Mouse (Mus musculus) brain, embryonic 14.5 days (tissue): Measurements from ENCODE around the gene Clcf1. TPM values are rescaled to one million over a fixed set of nuclear protein-coding genes. Genes with fewer than 3 reads are reported as not detected.
A peak's percentile ranks its signal among the peaks of the same experiment; 100 is the strongest.

Experiments used
- DNase-seq: peaks from one replicate; pipeline ENCODE4 v3.0.0-alpha.2; 2011; ENCODE audit warnings: low read depth
- CTCF ChIP-seq: fragments of 200-500 bp; IDR thresholded peaks from 2 replicates; pipeline ENCODE4 v1.5.1; 2012; ENCODE audit warnings: inconsistent platforms, mild to moderate bottlenecking, moderate library complexity, borderline replicate concordance; ENCODE audit not compliant: insufficient read depth, insufficient read length; ENCODE audit errors: extremely low read depth
- POLR2A ChIP-seq: fragments of 200-500 bp; IDR thresholded peaks from 2 replicates; pipeline ENCODE4 v1.6.1; 2012; ENCODE audit warnings: mild to moderate bottlenecking, inconsistent platforms, borderline replicate concordance; ENCODE audit not compliant: poor library complexity, insufficient read depth, insufficient read length, severe bottlenecking; ENCODE audit errors: extremely low read depth
- polyA plus RNA-seq: library from polyadenylated mRNA; depleted of rRNA; stranded (reverse); fragments of >200 nt; gene quantifications from 2 replicates; pipeline ENCODE4 v1.2.3, GENCODE M21; 2012

Clcf1 gene
- polyA plus RNA-seq, 1 experiment: 2.3 TPM

DNA sequence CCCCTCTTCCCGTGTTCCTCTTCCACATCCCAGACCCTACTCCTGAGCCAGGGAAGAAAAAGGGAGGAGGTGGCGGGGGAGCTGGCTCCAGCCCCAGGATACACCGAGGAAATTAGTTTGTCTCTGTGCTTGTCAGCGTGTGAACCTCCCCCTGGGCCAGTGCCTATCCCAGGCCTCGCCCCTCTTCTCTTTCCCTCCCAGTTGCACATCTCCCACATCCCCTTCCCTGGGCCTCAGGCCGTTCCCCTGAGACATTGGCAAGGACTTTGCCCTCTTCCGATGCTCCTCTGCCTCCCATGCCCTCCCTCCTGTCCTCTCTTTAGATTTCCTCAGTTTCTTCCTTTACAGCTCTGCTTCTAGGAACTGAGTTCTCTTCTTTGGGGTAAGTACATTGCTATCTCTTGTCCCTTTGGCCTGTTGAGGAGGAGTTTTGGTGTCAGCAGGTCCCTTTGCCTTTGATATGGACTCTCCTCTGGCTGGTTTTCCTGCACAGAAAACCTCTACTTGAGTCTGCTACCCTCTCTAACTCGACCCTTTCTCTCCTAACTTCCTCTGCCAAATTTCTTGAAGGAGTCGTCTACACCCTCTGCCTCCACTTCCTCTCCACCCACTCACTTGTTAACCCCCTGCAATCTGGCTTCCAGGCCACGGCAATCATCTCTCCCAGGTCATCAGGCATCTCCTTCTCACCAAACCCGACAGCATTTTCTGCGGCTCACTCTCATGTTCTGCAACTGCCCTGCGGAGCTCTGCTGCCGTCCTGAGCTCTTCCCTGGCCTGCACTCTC is 7.1 kb downstream of the Clcf1 start:
- TF ChIP-seq POLR2A (no peak), CTCF (no peak)
- DNase-seq: peak; percentile 65

DNA sequence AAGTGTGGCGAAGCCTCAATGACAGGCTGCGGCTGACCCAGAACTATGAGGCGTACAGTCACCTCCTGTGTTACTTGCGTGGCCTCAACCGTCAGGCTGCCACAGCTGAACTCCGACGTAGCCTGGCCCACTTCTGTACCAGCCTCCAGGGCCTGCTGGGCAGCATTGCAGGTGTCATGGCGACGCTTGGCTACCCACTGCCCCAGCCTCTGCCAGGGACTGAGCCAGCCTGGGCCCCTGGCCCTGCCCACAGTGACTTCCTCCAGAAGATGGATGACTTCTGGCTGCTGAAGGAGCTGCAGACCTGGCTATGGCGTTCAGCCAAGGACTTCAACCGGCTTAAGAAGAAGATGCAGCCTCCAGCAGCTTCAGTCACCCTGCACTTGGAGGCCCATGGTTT is 8.1 kb downstream of the Clcf1 start:
- no peak for DNase-seq
- TF ChIP-seq CTCF (no peak), POLR2A (no peak)

DNA sequence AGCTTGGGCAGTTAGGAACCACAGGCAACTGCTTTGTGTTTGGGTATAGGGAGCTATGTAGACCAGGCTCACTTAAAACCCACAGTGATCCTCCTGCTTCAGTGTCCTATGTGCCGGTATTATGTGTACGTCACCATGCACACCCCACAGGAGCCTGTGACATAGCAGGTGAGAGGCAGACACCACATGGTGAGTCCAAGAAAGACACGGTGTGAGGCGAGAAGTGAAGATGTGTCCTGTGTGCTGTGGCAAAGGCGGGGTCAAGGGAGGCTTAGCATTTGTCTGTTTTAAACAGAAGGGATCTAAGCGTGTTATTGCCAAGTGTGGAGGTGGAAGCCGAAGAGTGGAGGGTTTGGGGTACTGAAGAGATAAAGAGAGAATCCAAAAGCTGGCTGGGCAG is 12.7 kb downstream of the Clcf1 start:
- DNase-seq: no peak

DNA sequence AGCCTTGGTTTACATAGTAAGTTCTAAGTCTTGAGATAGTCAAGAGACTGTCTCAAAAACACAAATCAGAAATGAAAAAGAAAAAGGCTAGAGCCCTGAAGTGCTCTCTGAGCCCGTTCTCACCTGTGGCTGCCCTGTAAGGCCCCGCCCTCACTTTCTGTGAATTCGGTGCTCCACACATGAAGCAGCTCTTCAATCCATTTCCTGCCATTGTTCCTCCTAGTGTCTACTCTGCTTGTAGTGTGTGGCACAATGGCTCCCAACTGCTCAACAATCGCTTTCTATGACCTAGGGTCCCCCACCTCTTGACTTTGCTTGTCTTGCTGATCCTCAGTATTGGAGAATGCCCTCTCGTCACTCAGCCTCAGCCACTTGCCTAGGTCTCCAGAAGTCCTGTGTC is 13.4 kb downstream of the Clcf1 start:
- TF ChIP-seq POLR2A (no peak), CTCF (no peak)

More for the DNA sequence above, 12.7 kb downstream of the Clcf1 start:
- TF ChIP-seq POLR2A (no peak), CTCF (no peak)

DNA sequence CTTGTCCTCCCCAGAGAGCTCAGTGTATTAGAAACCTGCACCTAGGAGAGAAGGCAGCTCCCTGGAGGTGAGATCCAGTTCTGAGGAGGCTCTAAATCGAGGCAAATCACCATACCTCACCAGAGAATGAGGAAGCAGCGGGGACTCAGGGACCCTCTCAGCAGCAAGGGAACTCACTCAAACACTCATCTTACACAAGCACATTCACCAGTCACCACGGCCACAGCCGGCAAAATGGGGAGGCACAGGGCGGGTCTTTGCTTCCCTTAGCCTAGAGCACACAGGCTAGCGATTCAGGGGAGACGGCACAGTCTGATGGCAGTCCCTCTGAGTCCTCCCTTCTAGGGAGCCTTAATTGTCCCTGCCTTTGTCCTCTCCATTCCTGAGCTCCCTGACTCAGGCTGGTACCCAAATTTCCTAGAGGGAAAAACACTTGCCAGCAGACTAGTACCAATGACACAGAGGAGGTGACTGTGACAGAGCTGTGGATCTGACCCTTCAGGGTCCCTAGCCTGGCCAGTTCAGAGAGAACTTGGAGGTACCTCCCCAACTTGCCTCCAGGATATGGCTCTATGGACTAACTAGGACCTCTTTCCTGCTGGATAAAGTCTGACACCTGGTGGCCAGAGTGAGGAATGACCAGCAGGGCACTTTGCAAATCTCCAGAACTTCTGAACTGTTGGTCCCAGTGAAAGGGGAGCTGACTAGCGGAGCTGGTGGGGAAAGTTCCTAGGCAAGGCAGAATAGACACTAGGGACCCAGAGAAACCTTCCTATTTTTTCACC is 14.0 kb downstream of the Clcf1 start:
- TF ChIP-seq CTCF (peak; percentile 91), POLR2A (no peak)
- DNase-seq: peak; percentile 87

More for the DNA sequence above, 13.4 kb downstream of the Clcf1 start:
- DNase-seq: no peak

DNA sequence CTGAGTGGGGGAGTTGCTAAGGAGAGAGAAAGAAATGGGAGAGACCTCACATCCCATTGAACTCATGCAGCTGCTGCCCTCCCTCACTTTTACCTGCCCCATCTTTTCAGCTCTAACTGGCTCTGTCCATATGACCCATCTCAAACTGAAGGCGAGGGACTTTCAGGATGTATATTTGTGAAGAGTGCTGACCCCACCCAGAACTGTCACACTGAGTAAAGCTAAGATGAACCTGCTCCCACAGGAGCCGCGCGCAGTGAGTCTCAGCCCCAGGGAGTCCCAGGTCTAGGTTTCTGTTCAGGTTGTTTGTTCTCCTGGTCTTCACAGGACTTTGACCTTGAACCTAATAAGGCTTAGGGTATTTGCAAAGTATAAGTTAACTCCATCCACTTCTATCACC is 14.9 kb downstream of the Clcf1 start:
- DNase-seq: no peak
- TF ChIP-seq CTCF (no peak), POLR2A (no peak)

DNA sequence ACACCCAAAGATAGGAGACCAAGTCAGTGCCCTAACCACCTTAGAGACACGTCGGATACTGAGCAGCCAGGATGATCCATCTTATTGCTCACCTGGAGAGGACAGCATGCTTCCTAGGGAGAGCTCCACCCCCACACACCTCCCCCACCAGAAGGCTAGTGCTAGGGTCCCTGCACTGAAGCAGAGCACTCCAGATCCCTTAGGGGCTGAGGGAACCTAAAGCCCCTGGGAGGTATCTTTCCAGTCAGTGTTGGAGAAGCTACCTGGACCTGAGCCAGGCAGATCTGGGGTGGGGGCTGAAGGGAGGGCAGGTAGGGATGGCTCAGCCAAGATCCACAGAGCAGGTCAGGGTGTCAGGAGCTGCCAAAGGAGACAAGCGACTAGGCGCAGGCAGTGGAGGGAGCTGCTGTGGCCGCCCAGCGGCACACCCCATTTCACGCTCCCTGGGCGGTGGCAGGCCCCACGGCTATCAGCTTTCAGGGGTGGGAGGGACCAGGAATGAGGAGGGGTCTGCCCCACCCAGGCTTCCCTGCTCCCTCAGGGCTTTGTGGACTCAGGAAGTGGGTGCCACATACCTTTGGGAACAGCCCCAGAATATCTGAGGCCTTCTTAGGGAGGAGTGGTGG is 15.5 kb downstream of the Clcf1 start:
- TF ChIP-seq POLR2A (no peak), CTCF (no peak)
- no peak for DNase-seq

DNA sequence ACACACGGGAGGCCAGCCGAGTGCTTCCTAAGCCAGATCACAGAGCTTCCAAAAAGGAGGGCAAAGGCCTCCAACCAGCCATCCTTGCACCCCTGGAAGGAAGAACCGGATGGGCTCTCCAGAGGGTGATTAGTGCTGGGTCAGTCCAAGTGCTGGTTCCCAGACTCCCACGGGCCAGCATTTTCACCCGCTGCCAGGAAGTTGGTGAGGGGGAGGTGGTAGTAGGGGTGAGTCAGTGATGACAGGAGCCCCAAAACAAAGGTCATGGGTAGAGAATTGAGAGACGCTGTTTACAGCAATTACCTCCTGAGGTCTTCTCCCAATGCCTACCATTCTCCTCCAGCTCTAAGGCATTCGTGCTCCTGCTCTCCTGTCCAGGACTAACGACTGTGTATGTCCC is 16.4 kb downstream of the Clcf1 start:
- TF ChIP-seq CTCF: no peak
- no peak for TF ChIP-seq POLR2A
- DNase-seq: no peak

DNA sequence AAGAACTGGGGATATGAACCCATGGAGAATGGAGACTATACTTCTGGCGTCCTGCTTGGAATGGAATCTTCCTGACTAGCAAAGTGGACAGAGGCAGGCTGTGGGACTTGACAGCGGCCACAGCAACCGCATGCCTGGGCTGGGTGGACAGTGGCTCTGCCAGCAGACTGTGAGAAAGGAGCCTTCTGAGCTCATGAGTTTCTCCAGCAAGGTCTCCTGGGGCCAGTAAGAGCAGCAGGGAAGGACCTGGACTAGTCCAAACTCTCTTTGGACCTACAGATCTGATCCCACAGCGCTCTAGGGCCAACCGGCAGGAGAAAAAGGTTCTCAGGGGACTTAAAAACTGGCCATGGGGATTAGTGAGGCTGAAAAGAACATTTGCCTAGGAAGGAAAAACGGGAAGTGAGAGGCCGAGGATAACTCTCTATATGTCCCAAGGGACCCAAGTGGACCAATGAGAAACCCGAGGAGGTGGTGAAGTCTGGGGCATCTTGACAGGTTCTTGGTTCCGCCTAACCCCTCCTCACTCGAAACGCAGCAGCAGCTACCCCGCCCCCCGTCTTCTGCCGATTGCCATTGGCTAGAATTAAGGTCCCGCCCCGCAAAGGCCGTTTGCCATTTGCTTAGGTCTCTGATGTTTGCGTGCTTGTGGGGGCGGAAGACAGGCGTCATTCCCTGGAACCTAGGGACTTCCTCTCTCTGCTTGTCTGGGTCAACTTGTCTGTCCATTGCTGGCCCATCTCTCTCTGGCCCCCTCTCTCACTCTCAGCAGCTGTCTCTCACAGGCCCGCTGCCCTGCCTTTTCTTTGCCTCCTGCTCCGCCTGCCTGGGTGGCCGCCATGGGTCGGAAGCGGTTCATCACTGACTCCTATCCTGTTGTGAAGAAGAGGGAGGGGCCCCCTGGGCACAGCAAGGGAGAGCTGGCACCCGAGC is 17.5 kb downstream of the Clcf1 start, which contains the start of gene Pold4:
Gene Pold4, plus strand, starts transcription at position 647 of the 933 bp plus-strand sequence.
- no peak for TF ChIP-seq CTCF
- TF ChIP-seq POLR2A: no peak
- peak; percentile 98 for DNase-seq

DNA sequence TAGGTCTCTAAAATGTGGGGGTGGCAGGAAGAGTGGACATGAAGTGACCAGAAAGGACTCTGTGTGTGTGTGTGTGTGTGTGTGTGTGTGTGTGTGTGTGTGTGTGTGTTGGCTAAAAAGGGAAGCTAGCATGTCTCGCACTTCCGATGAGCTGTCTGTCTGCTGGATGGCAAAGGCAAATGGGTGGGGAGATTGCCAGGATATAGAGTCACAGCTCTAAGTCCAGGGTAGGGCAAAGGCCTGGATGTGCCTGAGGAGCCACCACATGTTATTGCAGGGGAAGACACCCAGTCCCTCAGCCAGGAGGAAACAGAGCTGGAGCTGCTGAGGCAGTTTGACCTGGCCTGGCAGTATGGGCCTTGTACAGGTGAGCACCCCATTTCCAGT is 18.1 kb downstream of the Clcf1 start:
- TF ChIP-seq POLR2A (no peak), CTCF (no peak)
- DNase-seq: no peak

DNA sequence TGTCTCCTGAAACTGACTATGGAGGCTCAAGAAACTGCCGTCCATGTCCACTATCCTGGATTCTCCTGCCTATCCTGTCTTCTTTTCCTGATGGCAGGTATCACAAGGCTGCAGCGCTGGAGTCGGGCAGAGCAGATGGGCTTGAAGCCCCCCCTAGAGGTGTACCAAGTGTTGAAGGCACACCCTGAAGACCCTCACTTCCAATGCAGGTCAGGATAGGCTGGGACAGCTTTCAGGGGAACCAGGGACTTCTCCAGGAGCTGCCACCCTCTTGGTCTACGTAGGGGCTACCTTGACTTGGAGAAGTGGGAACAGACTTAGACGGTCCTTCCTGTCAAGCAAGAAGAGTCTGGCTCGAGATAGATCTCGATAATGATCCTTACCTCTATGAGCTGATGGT is 18.6 kb downstream of the Clcf1 start:
- no peak for DNase-seq
- TF ChIP-seq POLR2A (no peak), CTCF (no peak)

DNA sequence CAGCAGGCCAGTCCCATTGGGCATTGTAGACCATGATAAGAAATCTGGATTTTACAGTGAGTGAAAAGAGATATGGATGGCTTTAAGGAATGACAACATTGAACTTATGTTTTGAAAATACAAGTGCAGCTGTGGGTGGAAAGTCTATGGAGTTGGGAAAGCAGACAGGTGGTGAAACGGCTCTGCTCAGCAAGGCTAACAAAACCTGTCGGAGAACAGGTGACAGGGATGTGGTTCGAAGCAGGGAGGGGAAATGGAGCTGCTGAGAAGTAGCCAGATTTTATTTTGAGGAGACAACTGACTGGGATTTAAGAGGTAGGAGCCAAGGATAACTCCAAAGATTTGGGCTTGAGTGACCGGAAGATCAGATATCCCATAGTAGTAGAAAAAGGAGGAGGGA is 20.5 kb downstream of the Clcf1 start:
- TF ChIP-seq CTCF (no peak), POLR2A (no peak)

More for the DNA sequence above, 20.5 kb downstream of the Clcf1 start:
- DNase-seq: no peak
